Mouse (Mus musculus) bone marrow macrophage, adult 2 months (primary cell): ENCODE results near the gene Zfp750.

Source experiments
- CTCF ChIP-seq: IDR thresholded peaks from 2 replicates; pipeline ENCODE4 v1.5.1; 2012; ENCODE audit warnings: low read depth, mild to moderate bottlenecking, low read length, moderate library complexity
- POLR2A ChIP-seq: IDR thresholded peaks from 2 replicates; pipeline ENCODE4 v1.6.1; 2012; ENCODE audit warnings: mild to moderate bottlenecking, low read depth, low read length, borderline replicate concordance

GRCm38 (mm10) chr11:121485882-121486281 lies 33.3 kb downstream of the Zfp750 start:
- TF ChIP-seq CTCF (no peak), POLR2A (no peak)
